Mouse (Mus musculus) R1 (cell line): ENCODE data around the gene Cd151.
"Not testable (repeated sequence)": the region's sequence is repeated elsewhere in the genome, so short reads cannot be mapped to it uniquely, and the experiment has no call there.

ENCODE experiments used
- DNase-seq: peaks from one replicate; pipeline ENCODE4 v3.0.0-alpha.2; 2018; ENCODE audit warnings: low read depth, low spot score

The Cd151 gene

GRCm38 (mm10) chr7:141435856-141436522, 31.2 kb upstream of the Cd151 start:
- DNase-seq = no peak

GRCm38 (mm10) chr7:141436523-141436892, 30.7 kb upstream of the Cd151 start:
- DNase-seq = no peak

- peak; percentile 86 for DNase-seq
These were observed 29.7 kb upstream of the Cd151 start, which contains the start of gene Slc25a22 for GRCm38 (mm10) chr7:141437178-141438120. Gene Slc25a22 (minus strand): TSS chr7:141437892.

GRCm38 (mm10) chr7:141438201-141438968, 28.8 kb upstream of the Cd151 start:
- DNase-seq = no peak

GRCm38 (mm10) chr7:141439140-141439679, 28.0 kb upstream of the Cd151 start:
- DNase-seq = no peak

GRCm38 (mm10) chr7:141439811-141440210, 27.4 kb upstream of the Cd151 start:
- DNase-seq = no peak

GRCm38 (mm10) chr7:141440613-141441012, 26.6 kb upstream of the Cd151 start:
- peak; percentile 90 for DNase-seq

- DNase-seq = no peak
These were observed 25.7 kb upstream of the Cd151 start for GRCm38 (mm10) chr7:141441460-141441859.

GRCm38 (mm10) chr7:141442199-141442598, 25.0 kb upstream of the Cd151 start:
- DNase-seq = no peak

GRCm38 (mm10) chr7:141443081-141443821, 23.9 kb upstream of the Cd151 start:
- peak; percentile 81 for DNase-seq

- DNase-seq = peak; percentile 90
These were observed 23.4 kb upstream of the Cd151 start, which contains the start of gene Pidd1 for GRCm38 (mm10) chr7:141443828-141444237. Gene Pidd1 (minus strand): TSS chr7:141444025.

GRCm38 (mm10) chr7:141446374-141446773, 20.8 kb upstream of the Cd151 start:
- DNase-seq = not testable (repeated sequence)

GRCm38 (mm10) chr7:141447110-141447991, 19.8 kb upstream of the Cd151 start, which contains the start of gene Rplp2:
Gene Rplp2 (plus strand): TSS chr7:141447370.
- DNase-seq = peak; percentile 99

- DNase-seq = peak; percentile 60
These were observed 15.3 kb upstream of the Cd151 start for GRCm38 (mm10) chr7:141451928-141452327.

- DNase-seq = no peak
These were observed 13.6 kb upstream of the Cd151 start for GRCm38 (mm10) chr7:141453636-141454035.

- DNase-seq = peak; percentile 96
These were observed 12.1 kb upstream of the Cd151 start, which contains the start of gene Pnpla2 for GRCm38 (mm10) chr7:141454967-141455551. Gene Pnpla2 (plus strand): TSS chr7:141455198.

GRCm38 (mm10) chr7:141455610-141456314, 11.4 kb upstream of the Cd151 start:
- peak; percentile 71 for DNase-seq

- no peak for DNase-seq
These were observed 10.5 kb upstream of the Cd151 start for GRCm38 (mm10) chr7:141456739-141457138.

GRCm38 (mm10) chr7:141457236-141457635, 10.0 kb upstream of the Cd151 start:
- no peak for DNase-seq
